Mouse (Mus musculus): ENCODE results near the gene Enox2.
A peak's percentile ranks its signal among the peaks of the same experiment; 100 is the strongest.
"Not testable (repeated sequence)": the region's sequence is repeated elsewhere in the genome, so short reads cannot be mapped to it uniquely, and the experiment has no call there.

Enox2 gene

DNA sequence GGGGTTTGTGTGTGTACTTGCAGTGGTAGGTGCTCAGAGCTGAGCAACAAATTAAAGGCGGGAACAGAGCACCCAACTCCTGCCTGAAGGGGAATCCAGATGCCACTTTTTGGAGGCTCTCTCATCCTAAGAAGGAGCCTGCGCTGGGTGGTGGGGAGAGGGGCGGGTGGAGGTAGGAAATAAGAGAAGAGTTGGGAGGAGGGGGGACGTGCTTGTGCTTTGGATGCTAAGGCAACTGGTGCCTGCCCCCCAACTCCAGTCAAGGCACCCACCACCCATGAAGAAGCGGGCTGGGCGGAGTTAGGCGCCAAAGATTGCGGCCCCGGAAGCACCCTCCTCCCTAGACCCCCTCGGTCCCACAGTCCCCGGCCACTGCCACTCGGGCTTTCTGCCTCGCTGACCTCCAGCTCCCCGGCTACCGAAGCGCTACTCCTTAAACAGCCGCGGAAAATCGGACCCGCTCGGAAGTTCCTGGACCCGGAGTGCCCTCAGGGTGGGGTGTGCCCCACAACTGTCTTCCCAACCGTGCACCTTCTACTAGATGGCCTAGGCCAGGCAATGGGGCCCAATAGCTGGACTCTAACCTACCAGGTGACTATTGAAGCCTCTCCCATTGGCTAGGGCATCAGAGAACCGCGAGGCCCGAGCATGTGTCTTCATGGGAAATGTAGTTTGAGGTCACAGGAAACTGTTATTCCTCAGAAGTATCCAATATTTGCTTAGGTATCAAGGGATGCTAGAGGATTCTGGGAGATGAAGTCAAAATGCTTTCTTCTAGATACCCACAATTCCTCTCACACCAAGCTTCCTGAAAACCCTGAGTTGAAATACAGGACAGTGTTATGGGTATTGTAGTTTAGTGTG is at the start of gene Enox2:
Gene Enox2, minus strand, starts transcription at position 560 of the 864 bp plus-strand sequence.
- peak; percentile 97 for DNase-seq (ENCODE audit: low read depth, low spot score)

DNA sequence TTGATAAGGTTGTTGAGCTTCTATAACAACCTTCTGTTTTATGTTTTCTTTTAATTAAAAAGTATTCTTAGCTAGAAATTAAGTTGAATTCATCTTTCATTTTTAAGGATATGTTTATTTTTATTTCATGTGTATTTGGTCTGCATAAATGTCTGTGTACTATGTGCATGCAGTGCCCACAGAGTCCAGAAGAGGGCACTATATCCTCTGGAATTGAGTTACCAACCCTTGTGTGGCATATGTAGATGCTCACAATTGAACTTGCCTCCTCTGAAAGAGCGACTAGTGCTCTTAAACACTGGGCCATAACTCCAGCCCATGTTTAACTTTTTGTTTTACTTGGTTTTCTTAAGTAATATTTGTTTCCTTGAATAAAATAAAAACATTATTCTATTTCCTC is 21.4 kb upstream of the Enox2 start:
- DNase-seq (ENCODE audit: low read depth, low spot score), result no peak

DNA sequence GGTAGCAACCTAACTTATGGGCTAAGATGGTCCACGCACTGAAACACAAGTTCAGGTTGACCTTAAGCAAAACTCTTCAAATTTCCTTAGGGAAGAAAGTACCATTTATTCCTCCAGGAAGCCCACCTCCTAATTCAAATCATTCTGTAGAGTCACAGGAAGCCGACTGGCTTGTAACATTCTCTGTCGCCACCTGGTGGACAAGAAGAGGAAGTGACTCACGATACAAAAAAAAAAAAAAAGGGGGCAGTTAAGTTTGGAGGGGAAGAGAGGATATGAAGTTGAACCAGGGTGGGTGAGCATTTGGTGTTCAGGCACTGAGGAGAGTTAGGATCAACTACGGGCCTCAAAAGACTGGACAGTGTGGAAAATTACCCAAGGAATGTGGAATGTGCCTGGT is 18.6 kb upstream of the Enox2 start:
- DNase-seq (ENCODE audit: low read depth, low spot score), result no peak

DNA sequence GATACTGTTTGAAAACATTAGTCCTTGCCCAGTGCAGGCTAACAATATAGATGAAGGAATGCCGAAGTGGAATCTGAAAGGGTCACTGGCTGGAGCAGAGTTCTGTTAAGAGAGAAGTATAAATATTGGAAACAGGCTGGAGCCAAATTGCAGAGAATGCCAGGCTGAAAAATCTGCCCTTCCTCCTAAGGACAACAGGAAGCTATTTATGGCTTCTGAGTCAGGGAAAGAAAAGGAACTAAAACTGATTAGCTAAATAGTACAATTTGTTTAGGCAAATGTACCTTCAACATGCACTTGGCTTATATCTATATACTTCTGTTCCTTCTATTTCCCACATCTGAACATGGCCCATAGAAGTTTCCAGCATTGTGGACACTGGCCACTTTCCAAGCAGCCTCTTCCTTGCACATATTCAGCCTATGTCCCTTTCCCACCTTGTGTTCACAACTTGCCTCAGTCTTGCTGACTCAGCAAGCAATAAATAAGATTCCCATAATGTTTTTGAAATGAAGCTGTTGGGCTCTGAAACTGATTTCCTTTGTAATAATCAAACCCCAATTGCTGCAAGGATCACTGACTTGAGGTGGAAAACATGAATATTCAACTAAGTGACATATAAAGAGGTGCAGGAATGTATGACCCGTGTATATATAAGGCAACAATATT is 8.0 kb downstream of the Enox2 start:
- no peak for DNase-seq (ENCODE audit: low read depth, low spot score)

DNA sequence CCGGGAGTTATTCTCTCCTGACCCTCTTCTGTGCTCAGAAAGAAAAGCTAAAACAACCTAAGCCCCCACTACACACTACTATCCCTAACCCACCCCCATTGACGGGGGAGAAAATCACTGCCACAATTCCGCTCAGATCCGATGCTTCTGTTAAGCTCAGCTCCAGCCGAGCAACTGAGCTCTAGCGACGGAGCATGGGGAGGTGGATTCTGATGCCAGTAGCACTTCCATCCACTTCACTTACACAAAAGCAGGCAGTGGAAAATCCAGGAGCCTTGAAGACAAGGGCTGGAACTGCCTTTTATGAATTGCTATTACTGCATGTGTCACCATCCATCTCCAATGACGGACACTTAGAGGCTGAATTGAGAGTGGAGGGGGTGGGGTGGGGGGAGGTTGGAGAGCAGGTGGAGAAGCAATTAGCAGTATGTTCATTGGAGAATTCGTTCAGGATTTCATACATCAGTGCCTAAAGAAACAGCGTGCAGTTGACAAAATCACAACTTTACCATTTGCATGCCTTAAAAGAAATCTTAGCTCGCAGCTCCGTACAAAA is 14.5 kb downstream of the Enox2 start:
- peak; percentile 9 for DNase-seq (ENCODE audit: low read depth, low spot score)

DNA sequence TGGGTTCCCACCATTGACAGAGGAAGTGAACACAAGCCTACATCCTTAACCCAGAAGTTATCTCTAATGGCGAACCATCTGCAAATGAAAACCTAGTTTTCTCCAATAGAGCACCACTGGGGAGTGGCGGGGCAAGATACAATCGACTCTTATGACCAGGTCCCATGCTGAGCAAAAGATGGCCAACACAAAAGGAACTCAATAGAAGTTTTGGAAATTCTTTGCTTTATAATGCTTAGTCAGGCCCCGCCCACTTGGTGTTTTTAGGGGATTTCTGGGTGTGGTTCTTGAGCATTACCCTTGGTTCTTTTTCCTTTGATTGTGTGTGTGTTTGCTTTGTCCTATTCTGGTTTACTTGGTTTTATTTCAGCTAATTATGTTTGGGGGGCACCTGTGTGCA is 37.2 kb downstream of the Enox2 start:
- DNase-seq (ENCODE audit: low read depth, low spot score), result no peak

DNA sequence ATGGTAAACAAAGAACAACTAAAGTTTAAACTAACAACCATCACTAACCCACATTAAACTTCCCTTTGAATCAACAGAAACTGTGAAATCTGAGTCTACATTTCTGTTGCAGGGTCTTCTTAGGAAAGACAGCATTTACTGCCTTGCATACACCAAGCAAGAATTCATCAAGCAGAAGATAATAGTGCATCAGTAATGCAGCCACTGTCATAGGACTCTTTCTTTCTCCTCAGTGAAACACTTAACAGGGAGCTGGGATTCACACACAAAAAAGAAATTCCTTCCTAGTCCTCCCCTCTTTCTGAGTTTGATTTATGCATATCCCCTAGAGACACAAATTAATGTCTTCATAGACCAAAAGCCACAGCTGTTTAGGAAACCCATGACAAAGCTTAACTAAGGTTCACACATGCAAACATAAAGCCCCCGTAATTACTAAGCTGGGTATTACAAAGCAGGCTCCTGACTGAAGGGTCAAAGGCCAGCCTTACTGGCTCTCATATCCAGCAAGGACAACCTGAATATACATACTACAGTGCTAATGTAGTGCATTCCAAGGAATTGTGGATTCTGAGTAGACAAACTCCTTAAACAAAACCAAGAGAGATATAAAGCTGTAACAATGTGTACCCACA is 62.1 kb downstream of the Enox2 start:
- DNase-seq (ENCODE audit: low read depth, low spot score), result no peak

DNA sequence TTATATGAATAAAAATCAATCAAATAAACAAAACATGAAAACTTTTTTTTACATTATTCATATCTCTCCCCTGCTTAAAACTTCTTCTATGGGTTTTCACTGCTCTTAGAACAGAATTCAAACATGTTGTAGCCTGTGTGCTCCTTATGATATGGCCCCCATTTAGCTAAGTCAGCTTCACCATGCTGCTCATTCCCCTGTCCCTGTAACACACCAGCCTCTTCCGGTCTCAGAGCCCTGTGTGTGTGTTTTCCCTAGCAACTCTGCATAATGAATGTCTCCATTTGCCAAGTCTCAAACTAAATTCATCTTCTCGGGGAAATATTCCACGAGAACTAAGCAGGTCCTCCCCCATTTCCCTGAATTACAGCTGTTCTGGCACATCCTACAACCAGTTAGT is 71.6 kb downstream of the Enox2 start:
- DNase-seq (ENCODE audit: low read depth, low spot score), result no peak

DNA sequence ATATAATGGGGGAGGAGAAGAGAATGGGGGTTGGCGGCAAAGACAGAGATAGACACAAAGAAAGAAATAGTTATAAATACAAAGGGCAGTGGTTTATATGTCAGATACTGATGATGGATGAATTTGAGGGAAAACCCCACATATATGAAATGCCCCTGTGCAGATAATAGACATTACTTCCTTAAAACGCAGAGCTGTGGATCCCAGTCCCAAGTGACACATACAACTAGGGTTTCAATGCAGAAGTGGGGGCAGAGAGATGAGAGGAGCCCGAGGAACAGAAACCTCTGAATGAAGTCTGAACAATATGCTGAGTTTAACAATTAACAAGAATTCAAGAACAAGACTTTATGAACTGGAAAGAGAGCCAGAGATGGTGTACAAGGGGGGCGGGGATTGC is 91.7 kb downstream of the Enox2 start:
- DNase-seq (ENCODE audit: low read depth, low spot score), result no peak

DNA sequence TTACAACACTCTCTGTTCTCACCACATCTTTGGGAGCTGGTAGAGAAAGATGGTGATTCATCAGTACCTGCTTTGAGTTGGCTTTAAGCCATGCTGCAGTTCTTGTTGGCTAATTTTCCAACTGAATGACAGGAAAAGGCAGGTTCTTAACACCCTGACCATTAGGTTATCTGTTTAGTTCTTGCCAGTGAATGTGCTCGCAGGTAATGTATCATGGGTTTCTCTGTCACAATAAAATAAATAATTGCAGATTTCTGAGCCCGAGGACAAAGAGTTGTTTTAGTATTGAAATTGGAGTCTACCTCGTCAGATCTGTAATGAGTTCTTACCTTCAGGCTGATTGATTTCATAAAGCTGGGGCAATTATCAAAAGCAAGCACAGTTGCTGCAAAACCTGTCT is 106.9 kb downstream of the Enox2 start:
- DNase-seq (ENCODE audit: low read depth, low spot score), result no peak

DNA sequence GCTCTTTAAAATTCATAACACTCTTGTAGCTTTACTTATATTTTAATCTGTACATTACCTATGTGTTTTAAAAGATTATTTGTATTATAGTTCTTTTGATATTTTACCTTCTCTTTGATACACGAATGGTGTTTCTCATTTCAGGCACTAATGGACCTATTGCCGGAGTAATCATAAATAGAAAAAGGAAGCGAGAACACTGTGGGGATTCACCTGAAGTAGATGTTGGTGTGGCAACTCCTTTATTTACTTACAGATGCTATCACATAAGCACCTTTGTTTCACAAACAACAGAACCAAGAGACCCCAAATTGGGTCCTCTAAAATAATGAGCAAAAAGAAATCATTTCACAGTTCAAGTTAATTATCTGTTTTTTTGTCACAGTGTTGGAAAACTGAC is 109.4 kb downstream of the Enox2 start:
- no peak for DNase-seq (ENCODE audit: low read depth, low spot score)

DNA sequence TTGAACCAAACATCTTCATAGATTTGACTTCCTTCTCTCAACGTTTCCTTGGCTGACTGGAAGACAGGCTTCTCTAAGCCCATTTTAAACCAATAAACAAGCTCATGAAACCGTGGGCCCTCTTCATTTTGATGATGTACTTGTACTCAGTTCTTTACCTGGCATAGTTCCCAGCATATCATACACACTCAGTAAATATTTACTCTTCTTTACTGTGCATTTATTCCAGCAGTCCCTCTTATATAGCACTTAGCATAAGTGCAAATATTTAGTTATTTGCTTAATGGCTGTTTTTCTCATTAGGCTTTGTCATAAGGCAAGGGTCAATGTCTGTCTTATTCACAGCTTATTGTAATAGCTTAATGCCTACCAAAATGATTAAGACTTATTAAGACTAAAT is 133.8 kb downstream of the Enox2 start:
- no peak for DNase-seq (ENCODE audit: low read depth, low spot score)

DNA sequence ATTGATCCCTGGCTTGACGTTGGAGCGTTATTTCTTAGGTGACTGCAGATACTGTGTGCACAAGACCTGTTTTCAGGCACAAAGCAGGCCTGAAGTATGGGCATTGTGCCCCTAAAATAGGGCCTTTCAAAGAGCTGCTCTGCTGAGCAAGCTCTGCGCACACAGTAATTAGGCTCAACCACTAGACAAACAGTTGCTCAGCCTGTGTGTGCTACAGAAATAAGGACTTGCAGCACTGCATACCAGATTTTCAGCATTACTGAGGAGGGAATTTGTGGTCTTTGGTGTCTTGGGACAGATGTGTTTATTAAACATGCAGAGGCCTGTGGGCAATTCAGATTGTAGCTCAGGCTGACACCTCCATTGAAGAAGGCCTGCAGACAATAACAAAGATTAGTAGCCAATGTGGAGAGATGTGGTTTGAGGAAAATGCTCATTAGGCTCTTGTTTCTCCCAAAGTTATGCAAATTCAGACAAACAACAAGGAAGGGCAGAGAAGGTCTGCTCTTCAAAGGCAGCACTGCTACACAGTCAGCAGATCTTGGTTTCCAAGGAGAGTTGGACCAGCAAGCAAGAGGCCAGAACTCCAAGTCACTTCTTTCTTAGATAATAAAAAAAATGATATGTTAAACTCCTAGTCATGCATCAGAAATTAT is 163.2 kb downstream of the Enox2 start:
- DNase-seq (ENCODE audit: low read depth, low spot score), result no peak

DNA sequence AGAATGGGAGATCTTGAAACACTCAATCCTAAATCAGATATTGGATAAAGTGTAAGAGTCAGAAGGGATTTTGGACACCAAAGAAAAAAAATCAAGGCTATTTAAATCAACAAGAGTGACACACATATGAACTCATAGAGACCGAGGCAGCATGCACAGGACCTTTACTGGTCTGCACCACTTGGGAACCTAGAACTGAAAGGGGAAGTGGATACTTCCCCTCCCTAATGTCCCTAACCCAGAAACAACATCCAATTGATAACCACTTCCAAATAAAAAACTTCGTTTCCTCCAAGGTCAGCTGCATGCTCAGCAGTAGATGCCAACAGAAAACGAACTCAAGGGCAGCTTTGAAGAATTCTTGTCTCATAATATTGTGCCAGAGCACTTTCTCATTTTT is 171.6 kb downstream of the Enox2 start:
- no peak for DNase-seq (ENCODE audit: low read depth, low spot score)

DNA sequence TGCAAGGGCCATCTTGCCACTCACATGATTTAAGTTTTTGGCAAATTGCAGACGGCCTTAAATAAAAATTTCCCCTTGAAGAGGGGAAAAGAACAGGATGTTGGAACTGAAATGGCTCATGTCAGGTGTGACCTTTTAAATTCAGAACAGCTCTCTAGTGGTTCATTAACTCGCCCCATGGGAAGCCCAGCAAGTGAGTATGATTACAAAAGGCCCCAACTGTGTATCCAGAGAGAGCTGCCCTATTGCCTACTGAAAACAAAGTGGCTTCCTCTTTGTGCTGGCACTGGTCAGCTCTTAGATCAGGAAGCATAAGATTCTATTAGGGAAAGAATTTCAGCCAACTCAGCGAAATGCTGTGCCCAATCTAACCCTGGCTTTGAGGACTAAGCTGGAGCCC is 175.6 kb downstream of the Enox2 start:
- DNase-seq (ENCODE audit: low read depth, low spot score), result no peak

DNA sequence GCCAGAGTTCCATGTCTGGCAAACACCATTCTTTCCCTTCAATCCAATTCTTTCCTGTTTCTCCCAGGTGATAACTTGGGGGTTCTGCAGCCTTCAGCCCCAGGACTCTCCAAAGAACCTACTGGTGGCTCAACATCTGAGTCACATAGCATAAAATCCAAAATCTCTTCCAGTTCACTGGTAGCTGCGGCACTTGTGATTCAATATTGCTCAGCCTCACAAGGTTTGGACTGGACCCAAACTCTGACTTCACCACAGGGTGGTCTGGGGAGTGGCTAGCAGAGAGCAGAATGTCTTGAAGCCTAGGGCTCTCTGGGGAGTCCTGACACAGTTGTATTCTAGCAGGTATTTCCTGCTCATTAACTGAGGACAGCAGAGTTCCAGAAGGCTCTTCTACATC is 187.5 kb downstream of the Enox2 start:
- not testable (repeated sequence) for DNase-seq (ENCODE audit: low read depth, low spot score)

DNA sequence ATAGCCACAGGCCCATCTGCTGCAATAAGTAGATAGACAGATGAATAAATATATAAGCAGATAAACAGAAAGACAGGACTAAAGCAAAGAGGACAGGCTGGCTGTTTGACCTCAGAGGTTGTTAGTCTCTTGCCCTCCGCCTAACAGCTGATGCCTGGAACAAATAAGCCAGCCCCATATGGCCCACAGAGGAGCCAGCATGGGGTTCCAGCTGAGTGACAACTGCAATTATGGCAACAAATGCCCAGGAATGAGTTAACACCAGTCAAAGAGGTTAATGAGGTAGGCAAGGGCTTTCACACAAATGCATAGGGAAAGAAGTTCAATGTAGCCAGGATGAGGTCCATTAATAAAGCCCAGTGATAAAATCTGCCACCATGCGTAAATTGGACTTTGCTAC is 191.8 kb downstream of the Enox2 start:
- DNase-seq (ENCODE audit: low read depth, low spot score), result no peak

DNA sequence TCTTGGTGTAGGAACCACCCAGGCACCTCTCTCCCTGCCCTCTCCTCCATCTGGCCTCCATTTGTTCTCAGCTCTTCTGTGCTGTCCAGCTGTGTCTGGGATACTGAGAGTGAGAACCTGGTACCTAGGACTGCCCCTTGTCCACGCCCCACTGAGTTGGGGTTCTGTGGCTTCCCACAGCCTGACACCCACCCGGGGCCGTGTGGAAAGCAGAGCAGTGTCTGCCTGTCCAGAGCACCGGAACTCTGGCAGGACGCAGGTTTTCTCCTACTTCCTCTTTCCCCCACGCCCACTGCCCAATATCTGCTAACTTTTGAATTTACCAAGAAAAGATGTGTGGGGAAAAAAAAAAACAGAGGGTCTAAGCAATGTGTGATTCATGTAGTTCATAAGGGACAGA is 213.0 kb downstream of the Enox2 start:
- no peak for DNase-seq (ENCODE audit: low read depth, low spot score)

DNA sequence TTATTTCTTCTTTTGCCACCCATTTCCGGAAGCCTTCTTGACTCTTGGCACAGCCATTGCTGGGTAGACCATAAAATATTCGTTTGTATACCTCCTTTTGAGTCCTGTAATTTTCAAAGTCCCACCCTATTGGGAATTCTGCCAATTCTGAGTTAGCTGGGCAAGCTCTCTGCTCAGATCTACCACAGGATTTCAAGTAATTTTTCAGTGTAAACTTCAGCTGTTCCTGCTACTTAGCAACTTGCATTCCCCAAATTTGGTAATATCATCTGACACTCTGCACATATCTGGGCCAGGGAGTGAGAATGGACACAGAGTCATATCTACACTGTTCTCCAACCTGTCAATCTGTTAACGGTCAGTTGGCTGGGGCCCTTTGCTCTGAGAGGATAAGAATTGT is 214.5 kb downstream of the Enox2 start:
- no peak for DNase-seq (ENCODE audit: low read depth, low spot score)

DNA sequence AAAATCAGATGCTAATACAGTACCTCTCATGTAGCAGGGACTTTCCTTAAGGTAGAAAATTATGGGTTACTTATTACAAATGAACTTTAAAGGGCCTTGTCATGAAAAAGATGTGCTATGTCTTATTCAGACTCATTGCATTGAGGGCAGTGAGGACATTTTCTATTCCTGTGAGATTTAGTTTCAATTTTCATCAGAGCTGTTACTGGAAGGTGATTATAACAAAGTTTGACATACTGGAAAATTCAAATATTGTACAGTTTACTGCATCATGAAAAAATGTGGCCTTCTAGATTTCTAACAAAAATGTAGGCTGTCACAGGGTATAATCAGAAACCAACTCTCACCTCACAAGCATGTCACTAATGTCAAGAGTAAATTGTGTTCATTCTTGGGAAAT is 242.9 kb downstream of the Enox2 start:
- no peak for DNase-seq (ENCODE audit: low read depth, low spot score)

DNA sequence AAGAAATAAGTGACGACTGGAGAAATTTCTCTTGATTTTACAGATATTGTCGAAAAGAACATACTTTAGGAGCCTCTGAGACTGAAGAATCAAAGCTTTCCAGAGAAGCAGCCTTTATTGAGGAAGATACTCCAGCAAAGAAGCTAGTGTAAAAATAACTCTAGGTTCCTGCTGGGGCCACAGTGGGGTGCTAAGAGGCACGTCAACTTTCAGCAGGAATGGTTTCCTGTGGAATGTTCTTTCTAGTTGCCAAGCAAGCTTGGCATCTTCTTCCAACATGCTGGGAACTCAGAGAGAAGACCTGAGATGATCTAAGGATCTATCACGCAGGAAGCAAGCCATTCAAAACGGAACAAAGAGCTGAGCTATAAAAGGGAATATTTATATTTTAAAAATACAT is 278.3 kb downstream of the Enox2 start:
- DNase-seq (ENCODE audit: low read depth, low spot score), result no peak

DNA sequence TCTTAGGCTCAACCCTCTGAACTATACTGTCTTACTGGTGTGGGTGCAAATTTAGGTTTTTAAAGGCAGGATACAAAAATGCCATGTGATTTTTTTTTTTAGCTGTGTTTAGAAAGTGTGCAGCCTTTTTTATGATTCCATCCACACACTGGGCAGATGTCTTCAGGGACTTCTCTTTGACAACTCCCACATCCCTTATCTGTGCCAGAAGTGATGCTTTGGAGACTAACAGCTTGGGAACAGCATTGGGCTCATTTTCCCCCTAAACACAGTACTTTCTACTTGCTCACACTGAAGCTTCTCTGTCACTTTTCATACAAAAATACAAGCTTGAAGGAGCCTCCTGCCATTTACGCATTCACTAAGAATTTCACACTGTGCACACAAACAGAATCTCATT is 282.4 kb downstream of the Enox2 start:
- peak; percentile 50 for DNase-seq (ENCODE audit: low read depth, low spot score)

Measured in telencephalon, adult 2 months (tissue).